Mouse (Mus musculus) mouse trophoblast stem cell (cell line): ENCODE data around the gene Srl.

ENCODE experiments used
- in situ Hi-C, 2 experiments: fragments of 300-500 bp; cut with MseI, MboI; formaldehyde crosslinking; loops; 2 replicates in 1 of 2; 3 replicates in 1 of 2; pipeline ENCODE4 v1.15.1; 2025

Gene Srl

GRCm38 (mm10) chr16:4519825-4520224, 21.8 kb downstream of the Srl start:
- in situ Hi-C loops, result no loop called here

GRCm38 (mm10) chr16:4519157-4519556, 22.5 kb downstream of the Srl start:
- in situ Hi-C loops, result no loop called here

GRCm38 (mm10) chr16:4517906-4518305, 23.7 kb downstream of the Srl start:
- in situ Hi-C loops, result no loop called here

GRCm38 (mm10) chr16:4514383-4514782, 27.2 kb downstream of the Srl start:
- in situ Hi-C loops, result no loop called here

- in situ Hi-C loops, result no loop called here
Observed at GRCm38 (mm10) chr16:4512661-4513438, 28.8 kb downstream of the Srl start.

GRCm38 (mm10) chr16:4511371-4511770, 30.2 kb downstream of the Srl start:
- in situ Hi-C loops, result no loop called here

GRCm38 (mm10) chr16:4506181-4506580, 35.4 kb downstream of the Srl start:
- in situ Hi-C loops, result no loop called here

GRCm38 (mm10) chr16:4503495-4503894, 38.1 kb downstream of the Srl start:
- in situ Hi-C loops, result no loop called here

- in situ Hi-C loops, result no loop called here
Observed at GRCm38 (mm10) chr16:4502568-4502967, 39.0 kb downstream of the Srl start.

- in situ Hi-C loops, result no loop called here
Observed at GRCm38 (mm10) chr16:4501703-4502102, 39.9 kb downstream of the Srl start.

- in situ Hi-C loops, result no loop called here
Observed at GRCm38 (mm10) chr16:4500598-4501385, 40.8 kb downstream of the Srl start.

- in situ Hi-C loops, result no loop called here
Observed at GRCm38 (mm10) chr16:4497762-4498607, 43.6 kb downstream of the Srl start.

GRCm38 (mm10) chr16:4496470-4496869, 45.1 kb downstream of the Srl start:
- in situ Hi-C loops, result no loop called here

GRCm38 (mm10) chr16:4495861-4496260, 45.8 kb downstream of the Srl start:
- in situ Hi-C loops, result no loop called here

GRCm38 (mm10) chr16:4492777-4493563, 48.6 kb downstream of the Srl start:
- in situ Hi-C loops, result no loop called here

GRCm38 (mm10) chr16:4489114-4489624, 52.4 kb downstream of the Srl start:
- in situ Hi-C loops, result no loop called here

GRCm38 (mm10) chr16:4480616-4481265, 60.9 kb downstream of the Srl start:
- in situ Hi-C loops, result no loop called here

- in situ Hi-C loops, result no loop called here
Observed at GRCm38 (mm10) chr16:4477591-4478215, 63.9 kb downstream of the Srl start.

- in situ Hi-C loops, result no loop called here
Observed at GRCm38 (mm10) chr16:4474882-4475803, 66.5 kb downstream of the Srl start.
